Mouse (Mus musculus) Muller cell, postnatal 12 days (primary cell): ENCODE results near the gene Gng4.

Source experiments
- DNase-seq: peaks from one replicate; pipeline ENCODE4 v3.0.0-alpha.2; 2015; ENCODE audit errors: inconsistent ontology term

The Gng4 gene

DNA sequence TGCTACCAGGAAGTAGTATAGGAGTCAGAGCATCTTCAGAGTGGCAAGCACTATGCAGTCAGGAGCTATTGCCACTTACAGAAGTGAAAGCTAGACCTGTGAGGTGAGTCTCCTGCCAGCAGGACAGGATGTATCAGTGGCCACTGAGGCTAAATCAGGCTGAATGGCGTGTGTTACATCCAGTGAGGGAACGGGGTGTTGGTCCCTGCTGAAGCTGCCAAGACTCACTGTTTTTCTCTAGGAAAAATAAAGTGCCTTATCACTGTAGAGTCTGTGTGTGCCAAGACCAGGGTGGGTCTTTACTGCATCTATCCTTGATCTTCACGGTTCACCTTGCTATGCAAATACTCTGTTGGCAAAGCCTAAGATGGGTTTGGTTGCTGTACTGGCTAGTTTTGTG lies 34.8 kb downstream of the Gng4 start:
- no peak for DNase-seq

- DNase-seq: no peak
Measured at GRCm38 (mm10) chr13:13820234-13821123, 36.6 kb downstream of the Gng4 start.

DNA sequence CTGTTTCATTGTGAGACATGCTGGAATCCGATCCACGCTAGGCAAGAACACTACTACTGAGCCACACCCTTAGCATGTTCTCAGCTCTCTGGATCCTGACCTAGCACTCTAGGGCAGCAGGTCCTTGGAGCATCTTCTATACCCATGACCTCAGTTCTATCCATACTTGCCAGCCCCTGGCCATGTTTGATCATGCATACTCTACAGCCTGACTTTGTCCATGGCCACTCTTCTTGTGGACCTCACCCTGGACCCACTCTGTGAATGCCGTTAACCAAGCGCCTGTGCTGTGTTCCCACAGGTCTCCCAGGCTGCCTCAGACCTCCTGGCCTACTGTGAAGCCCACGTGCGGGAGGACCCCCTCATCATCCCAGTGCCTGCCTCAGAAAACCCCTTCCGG lies 41.1 kb downstream of the Gng4 start:
- DNase-seq: no peak

GRCm38 (mm10) chr13:13826533-13826932 lies 42.7 kb downstream of the Gng4 start:
- DNase-seq: no peak

- no peak for DNase-seq
Measured at GRCm38 (mm10) chr13:13828125-13828524, 44.3 kb downstream of the Gng4 start.

GRCm38 (mm10) chr13:13830469-13831074 lies 46.7 kb downstream of the Gng4 start:
- no peak for DNase-seq

GRCm38 (mm10) chr13:13835180-13835579 lies 51.3 kb downstream of the Gng4 start:
- no peak for DNase-seq

DNA sequence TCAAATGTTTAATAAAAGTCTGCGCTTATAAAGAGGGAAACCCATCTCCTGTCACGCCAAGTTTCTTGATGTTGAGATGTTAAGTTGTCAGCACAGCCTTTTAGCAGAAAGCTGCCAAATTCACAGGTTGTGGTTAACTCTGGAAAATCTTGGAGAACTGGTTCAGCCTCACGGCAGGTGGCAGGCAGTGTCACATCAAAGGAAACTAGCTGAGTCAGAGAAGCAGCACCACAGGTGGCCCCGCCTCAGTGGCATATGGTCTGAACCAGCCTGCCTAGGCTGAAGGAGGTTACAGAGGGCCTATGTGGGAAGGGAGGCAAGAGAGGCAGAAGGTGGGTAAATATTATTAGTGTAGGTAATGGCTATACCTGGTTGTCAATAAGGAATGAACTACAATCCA lies 61.2 kb downstream of the Gng4 start:
- no peak for DNase-seq

DNA sequence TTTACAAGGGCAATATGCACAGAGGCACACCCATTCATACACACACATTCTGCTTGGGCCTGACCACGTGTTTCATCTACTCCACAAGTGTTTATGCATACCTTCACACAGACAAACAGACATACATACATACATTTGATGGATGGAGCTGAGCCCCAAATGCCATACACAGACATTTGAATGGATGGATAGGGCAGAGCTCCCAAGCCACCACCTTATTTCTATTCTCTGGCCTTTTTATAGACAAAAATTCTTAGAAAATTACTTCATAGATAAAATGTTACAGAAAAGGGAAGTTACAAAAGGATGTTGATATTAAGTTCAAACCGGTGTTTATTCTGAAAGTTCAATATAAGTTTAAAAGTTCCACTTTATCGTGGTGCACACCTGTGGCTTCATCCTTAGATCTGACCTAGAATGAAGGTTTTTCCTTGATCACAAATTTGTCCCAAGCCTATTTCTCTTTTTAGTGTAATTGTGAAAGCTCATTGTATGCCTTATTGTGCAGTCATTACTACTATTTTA lies 63.3 kb downstream of the Gng4 start:
- no peak for DNase-seq

DNA sequence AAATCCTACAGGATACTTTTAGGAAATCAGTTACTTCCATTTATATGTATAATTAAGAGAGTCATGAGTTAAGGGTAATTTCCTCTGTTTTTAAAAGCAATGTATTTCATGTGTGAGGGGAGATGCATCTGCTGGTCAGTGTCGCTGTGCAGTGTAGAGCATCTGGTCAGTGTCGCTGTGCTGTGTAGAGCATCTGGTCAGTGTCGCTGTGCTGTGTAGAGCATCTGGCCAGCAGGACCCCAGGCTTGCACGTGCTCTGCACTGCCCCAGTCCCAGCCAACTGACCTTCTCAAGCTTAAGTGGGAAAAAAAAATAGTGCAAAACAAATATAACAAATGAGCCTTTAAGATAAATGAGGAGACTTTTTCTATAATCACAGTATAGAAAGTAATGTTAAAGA lies 73.3 kb downstream of the Gng4 start:
- no peak for DNase-seq

DNA sequence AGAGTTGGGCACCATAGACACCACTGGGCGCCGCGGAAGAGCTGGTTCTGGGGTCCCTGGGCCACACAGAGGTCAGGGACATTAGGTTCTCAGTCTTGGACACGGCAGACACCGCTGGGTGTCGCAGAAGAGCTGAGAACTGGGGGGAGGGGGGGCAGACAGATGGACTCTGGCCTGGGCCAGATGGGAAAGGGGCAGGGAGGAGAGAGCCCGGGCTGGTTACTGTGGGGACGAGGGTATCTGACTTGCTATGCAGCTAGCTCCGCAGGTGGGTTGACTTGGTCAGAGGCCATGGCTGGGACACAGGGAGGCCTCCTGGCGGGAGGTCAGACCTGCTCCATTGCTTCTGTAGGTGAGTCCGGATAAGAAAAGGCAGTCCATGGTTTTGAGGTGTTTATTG lies 78.5 kb downstream of the Gng4 start:
- DNase-seq: no peak

- DNase-seq: no peak
Measured at GRCm38 (mm10) chr13:13862941-13863340, 79.1 kb downstream of the Gng4 start.

- no peak for DNase-seq
Measured at GRCm38 (mm10) chr13:13866339-13866738, 82.5 kb downstream of the Gng4 start.

DNA sequence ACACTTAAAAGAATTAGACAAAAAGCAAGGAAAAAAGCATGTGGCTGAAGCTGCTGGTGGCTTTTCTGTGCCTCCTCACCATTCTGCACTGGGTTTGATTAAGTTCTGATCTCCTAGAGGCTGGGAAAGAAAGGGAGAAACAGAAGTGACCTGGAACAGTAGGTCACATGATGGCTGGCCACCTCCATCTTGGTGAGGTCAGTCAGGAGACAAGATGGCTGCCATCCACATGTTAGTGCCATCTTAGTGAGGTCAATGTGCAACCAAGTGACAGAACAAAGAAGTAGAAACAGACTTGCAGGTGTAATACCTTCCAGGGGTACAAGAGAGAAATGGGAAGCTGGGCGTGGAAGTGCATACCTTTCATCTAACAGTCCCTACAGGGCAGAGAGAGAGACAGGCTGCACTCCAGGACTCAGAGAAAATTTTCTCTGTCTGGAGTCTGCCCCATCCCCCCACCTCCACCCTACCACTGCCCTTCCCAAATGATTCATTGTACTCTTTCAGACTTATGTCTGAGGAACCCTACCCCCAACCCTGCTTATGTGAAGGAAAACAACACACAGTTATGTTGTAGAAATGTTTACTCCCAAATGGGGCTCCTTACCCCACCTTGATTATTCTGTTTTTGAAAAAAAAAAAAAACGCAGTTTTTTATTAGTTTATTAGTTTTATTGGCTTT lies 83.4 kb downstream of the Gng4 start:
- no peak for DNase-seq

DNA sequence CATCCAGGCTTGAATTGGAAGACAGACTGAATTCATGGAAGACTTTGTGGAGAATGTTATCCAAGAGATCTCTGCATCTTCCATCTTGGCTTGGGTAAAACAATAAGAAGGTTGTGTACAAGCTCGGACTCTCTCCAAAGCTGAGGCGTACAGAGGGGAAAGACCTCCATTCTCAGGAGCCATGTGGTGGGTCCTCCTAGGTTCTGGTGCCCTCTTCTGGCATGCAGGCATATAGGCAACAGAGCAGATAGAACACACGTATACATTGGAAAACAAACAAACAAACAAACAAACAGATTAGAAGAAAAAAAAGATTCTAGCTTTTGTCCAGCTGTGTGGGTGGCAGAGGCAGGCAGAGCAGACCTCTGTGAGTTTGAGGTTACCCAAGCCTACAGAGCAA lies 84.1 kb downstream of the Gng4 start:
- peak; percentile 19 for DNase-seq
